Mouse (Mus musculus) T-helper 2 cell (primary cell): ENCODE measurements at regions not wholly inside any gene's neighbourhood (a gene's known extent, or its start where the extent isn't known, plus 50 kb on each side); places are given as distances from the start of the nearest gene placed in this dataset.

Experiments
- in situ Hi-C: fragments of 300-600 bp; cut with MboI, MseI; formaldehyde crosslinking; loops from one replicate; pipeline ENCODE4 v1.15.1; 2025; ENCODE audit warnings: high pct_unique_total_duplicates

DNA sequence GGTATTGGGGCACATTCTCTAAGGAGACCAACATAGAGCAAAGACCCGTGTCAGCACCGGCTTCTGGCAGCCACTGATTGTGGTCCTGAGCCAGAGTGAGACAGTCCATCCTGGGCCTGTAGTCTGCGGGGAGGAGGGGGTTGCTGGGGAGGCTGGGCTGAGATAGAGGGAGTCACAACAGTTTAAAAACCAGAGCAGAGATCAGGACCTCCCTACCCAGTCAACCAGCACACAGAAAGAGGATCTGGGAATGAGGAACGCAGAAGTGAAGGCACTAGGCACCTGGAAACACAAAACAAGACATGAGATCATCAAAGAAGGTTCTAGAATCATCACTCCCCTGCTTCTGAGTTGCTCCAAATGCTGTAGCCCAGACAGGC is 72.4 kb upstream of the Frmd6 start:
- in situ Hi-C loops, result no loop called here

DNA sequence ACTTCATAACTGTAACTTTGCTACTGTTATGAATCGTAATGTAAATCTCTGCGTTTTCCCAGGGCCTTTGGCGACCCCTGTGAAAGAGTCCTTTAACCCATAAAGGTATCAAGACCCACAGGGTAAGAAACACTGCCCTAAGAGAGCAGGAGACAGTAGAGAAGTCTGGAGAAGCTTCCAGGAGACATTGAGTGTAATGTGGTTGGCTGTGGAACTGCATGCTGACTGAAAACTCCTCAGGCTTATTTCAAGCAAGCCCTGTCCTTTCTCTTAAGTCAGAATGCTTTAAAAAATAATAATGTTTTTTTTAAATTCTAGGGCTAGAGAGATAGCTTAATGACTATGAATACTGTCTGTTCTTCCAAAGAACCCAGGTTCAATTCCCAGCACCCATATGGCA is 71.9 kb upstream of the Frmd6 start:
- in situ Hi-C loops, result no loop called here

GRCm38 (mm10) chr12:70758080-70758479 is 67.2 kb upstream of the Frmd6 start:
- in situ Hi-C loops, result no loop called here

- in situ Hi-C loops, result no loop called here
These were observed 61.8 kb upstream of the Frmd6 start for GRCm38 (mm10) chr12:70763542-70763941.

GRCm38 (mm10) chr12:70766319-70766718 is 59.0 kb upstream of the Frmd6 start:
- in situ Hi-C loops, result no loop called here

GRCm38 (mm10) chr12:70767959-70768358 is 57.4 kb upstream of the Frmd6 start:
- in situ Hi-C loops, result no loop called here

DNA sequence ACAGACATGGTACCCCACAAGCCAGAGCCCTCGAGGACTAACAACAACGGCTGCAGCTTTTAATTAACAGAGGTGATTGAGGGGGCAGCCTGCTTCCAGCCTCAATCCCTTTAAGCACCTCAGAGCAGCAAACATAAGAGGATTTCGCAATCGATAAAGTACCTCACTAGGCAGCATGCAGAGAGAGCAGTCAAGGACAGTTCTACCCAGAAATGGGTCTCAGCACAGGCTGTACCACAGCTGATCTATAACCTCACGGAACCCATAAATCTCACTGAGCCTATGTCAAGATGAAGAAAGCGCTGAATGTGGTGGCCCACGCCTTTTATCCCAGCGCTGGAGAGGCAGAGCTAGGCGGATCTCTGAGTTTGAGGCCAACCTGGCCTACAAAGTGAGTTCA is 56.6 kb upstream of the Frmd6 start:
- in situ Hi-C loops, result no loop called here

- in situ Hi-C loops, result no loop called here
These were observed 55.7 kb upstream of the Frmd6 start for GRCm38 (mm10) chr12:70769538-70770176.

- in situ Hi-C loops, result no loop called here
These were observed 51.3 kb upstream of the Frmd6 start for GRCm38 (mm10) chr12:70774006-70774405.

- in situ Hi-C loops, result no loop called here
These were observed 50.3 kb upstream of the Frmd6 start for GRCm38 (mm10) chr12:70774816-70775591.
